Comparison of ENCODE assay signal across 7 mouse cellular contexts in the genomic region with DNA sequence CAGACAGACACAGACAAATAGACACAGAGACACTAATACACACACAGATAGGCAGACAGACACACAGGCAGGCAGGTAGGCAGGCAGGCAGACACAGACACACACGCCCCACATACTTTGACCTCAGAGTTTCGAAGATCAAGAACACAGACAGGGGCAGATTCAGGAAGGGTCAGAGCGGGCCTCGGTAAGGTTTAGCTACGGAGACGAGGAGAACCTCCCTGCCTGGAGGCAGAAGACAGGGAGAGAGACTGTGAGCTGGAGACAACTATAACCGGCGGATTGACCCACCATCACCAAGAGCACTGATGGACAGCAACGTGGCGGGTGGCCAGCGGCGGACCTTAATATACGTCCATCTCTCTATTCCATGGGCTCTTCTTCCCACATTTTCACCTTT. TPM values are rescaled to one million over a fixed set of nuclear protein-coding genes. Genes with fewer than 3 reads are reported as not detected.
DNase-seq lines count a peak whose midpoint lies in the region; ATAC-seq and TF ChIP-seq lines count a peak whose summit lies in the region.

No protein-coding gene starts in this region.

- peaks cover 9% of the 10 kb centered on the region; the same call in 1 of the 2 replicates for H3K27me3 ChIP-seq in neural tube, embryonic 11.5 days (ENCODE audit: control insufficient read depth, insufficient read depth, low read length)
- H3K27me3 ChIP-seq in heart, postnatal 0 days (ENCODE audit: control insufficient read depth, insufficient read depth, low read length): no peaks in the 10 kb centered on the region
- H3K27me3 ChIP-seq in liver, embryonic 12.5 days (replicated peaks): peaks cover 66% of the 10 kb centered on the region

- peak overlapping the region; percentile 34 for H3K4me3 ChIP-seq in neural tube, embryonic 11.5 days (ENCODE audit: low read depth, low read length)
- H3K4me3 ChIP-seq in heart, postnatal 0 days (ENCODE audit: low read depth, low read length): peak overlapping the region; percentile 44
- peak overlapping the region; percentile 50 for H3K4me3 ChIP-seq in liver, embryonic 12.5 days

- ATAC-seq in neural tube, embryonic 11.5 days (ENCODE audit: insufficient read depth, low FRiP score, low TSS enrichment): 0 out of 2 replicates have a peak, but pooled peaks have one; percentile 10
- no peak for ATAC-seq in heart, postnatal 0 days (ENCODE audit: insufficient read depth, low read depth)
- ATAC-seq in liver, embryonic 12.5 days: no peak

- DNase-seq in neural tube, embryonic 11.5 days (ENCODE audit: low spot score): peak; percentile 34
- DNase-seq in neural tube, embryonic 10.5 days (ENCODE audit: extremely low spot score, low spot score): no peak
- DNase-seq in heart, postnatal 0 days (ENCODE audit: low spot score): no peak
- peak; percentile 71 for DNase-seq in yolk sac, embryonic 10.5 days (ENCODE audit: low spot score)
- DNase-seq in cerebellum, adult 8-10 months: no peak
- no peak for DNase-seq in layer of hippocampus, postnatal 10 days (ENCODE audit: low spot score in 2 of 2)

- H3K4me1 ChIP-seq in neural tube, embryonic 11.5 days (ENCODE audit: control insufficient read depth, insufficient read depth, low read length): peaks cover 26% of the 10 kb centered on the region
- H3K4me1 ChIP-seq in heart, postnatal 0 days (ENCODE audit: control insufficient read depth, insufficient read depth): peaks cover 30% of the 10 kb centered on the region
- peaks cover 35% of the 10 kb centered on the region for H3K4me1 ChIP-seq in liver, embryonic 12.5 days

- H3K9ac ChIP-seq in neural tube, embryonic 11.5 days (ENCODE audit: low read length): peak overlapping the region; percentile 53
- H3K9ac ChIP-seq in heart, postnatal 0 days (replicated peaks; ENCODE audit: low read depth, low read length): peak overlapping the region; percentile 22; the same call in 1 of the 2 replicates
- H3K9ac ChIP-seq in liver, embryonic 12.5 days: no peak overlapping the region

- TF ChIP-seq CTCF in heart, postnatal 0 days (IDR thresholded peaks at IDR 0.05; ENCODE audit: low read depth): no peak

- WGBS in neural tube, embryonic 11.5 days: 5% methylated on average over 13 of the region's 13 CpGs
- 16% methylated on average over 13 of the region's 13 CpGs for WGBS in heart, postnatal 0 days
- 2% methylated on average over 13 of the region's 13 CpGs for WGBS in liver, embryonic 12.5 days (ENCODE audit: insufficient replicate concordance)

- H3K9me3 ChIP-seq in neural tube, embryonic 11.5 days (ENCODE audit: control insufficient read depth, low read length): no peaks in the 10 kb centered on the region
- H3K9me3 ChIP-seq in heart, postnatal 0 days (replicated peaks; ENCODE audit: control insufficient read depth, low read length): no peaks in the 10 kb centered on the region
- H3K9me3 ChIP-seq in liver, embryonic 12.5 days (replicated peaks): no peaks in the 10 kb centered on the region

- peak overlapping the region; percentile 74 for H3K4me2 ChIP-seq in neural tube, embryonic 11.5 days (ENCODE audit: low read depth)
- H3K4me2 ChIP-seq in heart, postnatal 0 days (ENCODE audit: low read depth, low read length): peak overlapping the region; percentile 76
- H3K4me2 ChIP-seq in liver, embryonic 12.5 days: peak overlapping the region; percentile 77

- no peak for TF ChIP-seq EP300 in heart, postnatal 0 days (IDR thresholded peaks at IDR 0.05; ENCODE audit: low read depth)

- H3K36me3 ChIP-seq in neural tube, embryonic 11.5 days (ENCODE audit: control insufficient read depth, insufficient read depth, low read length): no peaks in the 10 kb centered on the region
- H3K36me3 ChIP-seq in heart, postnatal 0 days (replicated peaks; ENCODE audit: control insufficient read depth, insufficient read depth, low read length): no peaks in the 10 kb centered on the region
- H3K36me3 ChIP-seq in liver, embryonic 12.5 days: no peaks in the 10 kb centered on the region

- H3K27ac ChIP-seq in neural tube, embryonic 11.5 days (ENCODE audit: low read depth, low read length): peak overlapping the region; percentile 77
- peak overlapping the region; percentile 60 for H3K27ac ChIP-seq in heart, postnatal 0 days (ENCODE audit: low read depth)
- H3K27ac ChIP-seq in liver, embryonic 12.5 days: peak overlapping the region; percentile 52

RNA-seq across cellular contexts. Expression of a gene that starts 50.1 kb away (rescaled TPM):
- polyA plus RNA-seq in neural tube, embryonic 11.5 days (2014; fragmentation: Nextera tagmentation; extraction: Ambion mirVana): 34.5 and 35.8 TPM in 2 replicates
- 14.2 and 21.0 TPM in 2 replicates for total RNA-seq in heart, postnatal 0 days (2014; rRNA removed; ENCODE audit: low replicate concordance)
- 3.3 and 4.1 TPM in 2 replicates for polyA plus RNA-seq in heart, postnatal 0 days (2015; fragmentation: Nextera tagmentation; extraction: Ambion mirVana)
- polyA plus RNA-seq in liver, embryonic 12.5 days (2016; fragmentation: Nextera tagmentation; extraction: Ambion mirVana): 13.7 and 13.9 TPM in 2 replicates
- total RNA-seq in layer of hippocampus, postnatal 10 days (2021): 10 to 100 TPM; 51.1 to 57.6 TPM

Comparison
In these comparisons a context has a peak if more than half of its experiments do, and no peak if none do; other contexts are left out.
1. DNase-seq: peak in neural tube, embryonic 11.5 days (single experiment) and yolk sac, embryonic 10.5 days (single experiment); none in neural tube, embryonic 10.5 days (single experiment), heart, postnatal 0 days (single experiment), cerebellum, adult 8-10 months (single experiment) and layer of hippocampus, postnatal 10 days (0 of 2).
2. Peak in every context shown above with its lines, with median percentiles within 50 percentile points of each other: H3K27ac ChIP-seq, H3K4me2 ChIP-seq and H3K4me3 ChIP-seq.